Mouse (Mus musculus): ENCODE measurements around the gene Zswim3. TPM values are rescaled to one million over a fixed set of nuclear protein-coding genes. Genes with fewer than 3 reads are reported as not detected.
A peak's percentile ranks its signal among the peaks of the same experiment; 100 is the strongest.

Gene Zswim3
- total and polyA plus RNA-seq, 3 experiments = 4.7 to 5.9 TPM; not detected in 1

- TF ChIP-seq UBTF (IDR thresholded peaks at IDR 0.05; ENCODE audit: borderline replicate concordance, insufficient read depth, low read depth, low read length) = no peak
- TF ChIP-seq TAL1 (IDR thresholded peaks at IDR 0.05; ENCODE audit: low read length) = no peak
- no peak for TF ChIP-seq MYB (IDR thresholded peaks at IDR 0.05; ENCODE audit: low read depth, low read length)
- no peak for TF ChIP-seq JUND (IDR thresholded peaks at IDR 0.05; ENCODE audit: low read depth, low read length)
- peak; percentile 61; the same call in 1 of the 2 replicates for TF ChIP-seq USF1 (IDR thresholded peaks at IDR 0.05; ENCODE audit: low read depth, low read length)
- peak; percentile 79 for TF ChIP-seq MXI1 (IDR thresholded peaks at IDR 0.05; ENCODE audit: low read depth, low read length)
- TF ChIP-seq EP300 (IDR thresholded peaks at IDR 0.05; ENCODE audit: low read depth in 1 of 2, low read length in 2 of 2) = no peak
- no peak for TF ChIP-seq NELFE (IDR thresholded peaks at IDR 0.05; ENCODE audit: low read depth, low read length)
- peak; percentile 26; the same call in 1 of the 2 replicates for TF ChIP-seq BHLHE40 (IDR thresholded peaks at IDR 0.05; ENCODE audit: borderline replicate concordance, low read depth, low read length)
- no peak for TF ChIP-seq GABPA (IDR thresholded peaks at IDR 0.05; ENCODE audit: low read depth, low read length)
- no peak for TF ChIP-seq SIN3A (IDR thresholded peaks at IDR 0.05; ENCODE audit: low read length)
- no peak for TF ChIP-seq KAT2A (conservative IDR thresholded peaks at IDR 0.05; ENCODE audit: low read depth, low read length)
- TF ChIP-seq NRF1 (IDR thresholded peaks at IDR 0.05; ENCODE audit: insufficient read depth, low read depth, low read length, poor library complexity, severe bottlenecking) = no peak
- TF ChIP-seq POLR2A (IDR thresholded peaks at IDR 0.05; ENCODE audit: control insufficient read depth in 1 of 2, insufficient read depth in 1 of 2, low read depth in 1 of 2, low read length in 2 of 2, poor library complexity in 1 of 2) = no peak
- TF ChIP-seq CHD2 (IDR thresholded peaks at IDR 0.05; ENCODE audit: low read length) = no peak
- peak; percentile 25; the same call in 1 of the 2 replicates for TF ChIP-seq ZNF384 (IDR thresholded peaks at IDR 0.05; ENCODE audit: low read depth, low read length)
- no peak for TF ChIP-seq ZMIZ1 (IDR thresholded peaks at IDR 0.05; ENCODE audit: low read depth, low read length)
- 0 out of 2 replicates have a peak, but pooled peaks have one; percentile 13 for TF ChIP-seq ETS1 (IDR thresholded peaks at IDR 0.05; ENCODE audit: low read depth, low read length)
- TF ChIP-seq CHD1 (IDR thresholded peaks at IDR 0.05; ENCODE audit: low read depth, low read length) = no peak
- no peak for TF ChIP-seq POLR2AphosphoS2 (IDR thresholded peaks at IDR 0.05; ENCODE audit: low read length)
- peak; percentile 74; the same call in 1 of the 2 replicates for TF ChIP-seq MYC (IDR thresholded peaks at IDR 0.05; ENCODE audit: low read depth, low read length)
- no peak for TF ChIP-seq ELF1 (IDR thresholded peaks at IDR 0.05; ENCODE audit: low read depth, low read length)
- no peak for TF ChIP-seq MAFK (IDR thresholded peaks at IDR 0.05; ENCODE audit: borderline replicate concordance, low read depth, low read length)
Measured at GRCm38 (mm10) chr2:164794293-164794692, 10.6 kb upstream of the Zswim3 start (continued).

GRCm38 (mm10) chr2:164795868-164796267 lies 9.0 kb upstream of the Zswim3 start:
- Histone ChIP-seq H3K36me3 (ENCODE audit: control insufficient read depth in 1 of 2, insufficient read depth in 2 of 2, low read length in 2 of 2) (peaks cover 0 to 5% of the 10 kb centered on the region in 2 experiments; a peak in 3 of 4 replicates), H3K27ac (ENCODE audit: control insufficient read depth, low read depth, low read length) (no peak overlapping the region), H3K9ac (ENCODE audit: control insufficient read depth, low read depth, low read length, poor library complexity, severe bottlenecking) (no peak overlapping the region), H3K9me3 (replicated peaks; ENCODE audit: insufficient read depth, low read length) (no peaks in the 10 kb centered on the region), H3K27me3 (ENCODE audit: control insufficient read depth in 1 of 2, insufficient read depth in 2 of 2, low read length in 2 of 2) (no peaks in the 10 kb centered on the region), H3K79me2 (ENCODE audit: control insufficient read depth, insufficient read depth, low read length, poor library complexity) (no peaks in the 10 kb centered on the region), H3K4me1 (ENCODE audit: control insufficient read depth in 1 of 2, insufficient read depth in 2 of 2, low read length in 2 of 2) (no peaks in the 10 kb centered on the region), H3K4me3 (ENCODE audit: control insufficient read depth in 1 of 2, insufficient read depth in 1 of 2, low read depth in 2 of 2, low read length in 2 of 2) (no peak overlapping the region)
- no peak for TF ChIP-seq TBP (IDR thresholded peaks at IDR 0.05; ENCODE audit: low read depth, low read length)
- no peak for DNase-seq (ENCODE audit: low read depth, low spot score)

Data from MEL (cell line).